Mouse (Mus musculus) frontal cortex, postnatal 14 days (tissue): ENCODE data around the gene Tmod3.
A peak's percentile ranks its signal among the peaks of the same experiment; 100 is the strongest.

ENCODE experiments used
- DNase-seq, 2 experiments: peaks; one replicate each; pipeline ENCODE4 v3.0.0; 2022; ENCODE audit warnings: low spot score in 2 of 2

Gene Tmod3

DNA sequence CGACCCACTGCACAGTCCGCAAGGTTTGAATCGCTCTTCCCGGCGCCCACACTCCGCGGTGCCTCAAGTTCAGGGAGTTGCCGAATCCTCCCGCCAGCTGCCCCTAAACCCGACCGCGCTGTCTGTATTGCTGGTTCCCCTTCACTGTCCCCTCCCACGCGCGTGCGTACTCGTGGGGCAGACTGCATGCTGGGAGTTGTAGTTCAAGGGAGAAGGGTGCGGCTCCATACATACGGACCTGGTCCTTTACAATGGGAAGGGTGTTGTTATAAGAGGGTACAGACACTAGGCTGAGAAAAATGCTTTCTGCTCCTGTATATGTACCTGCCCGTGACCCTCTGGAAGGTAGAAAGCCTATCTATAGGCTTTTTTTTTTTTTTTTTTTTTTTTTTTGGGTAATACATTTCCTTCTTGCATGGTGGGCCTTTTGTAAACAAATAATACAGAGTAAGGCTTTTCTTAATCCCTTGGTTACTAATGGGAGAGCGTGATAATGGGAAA is at the start of gene Tmod3:
Tmod3 (minus strand) TSS at position 146 of the 501 bp plus-strand sequence.
- DNase-seq: peak; percentile 85 to 89

DNA sequence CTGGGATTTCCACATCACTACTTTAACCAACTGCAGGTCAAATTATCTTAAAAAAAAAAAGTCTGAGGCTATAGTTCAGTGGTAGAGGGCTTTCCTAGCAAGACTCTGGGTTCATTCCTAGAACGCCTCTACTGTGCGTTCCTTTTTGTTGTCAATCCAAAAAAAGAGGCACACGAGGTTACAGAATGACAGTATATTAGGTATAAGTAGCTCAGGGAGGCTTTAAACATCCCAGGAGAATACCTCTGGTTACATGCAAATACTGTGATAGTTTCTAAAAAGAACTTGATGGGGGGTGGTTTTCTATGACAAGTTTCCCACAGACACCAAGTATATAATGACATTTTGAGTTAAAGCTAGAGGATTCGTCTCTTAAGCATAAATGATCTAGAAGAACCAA is 48.0 kb upstream of the Tmod3 start:
- DNase-seq: no peak

- DNase-seq: no peak
Measured at GRCm38 (mm10) chr9:75601510-75601909, 42.1 kb upstream of the Tmod3 start.

- no peak for DNase-seq
Measured at GRCm38 (mm10) chr9:75600166-75600934, 40.9 kb upstream of the Tmod3 start.

DNA sequence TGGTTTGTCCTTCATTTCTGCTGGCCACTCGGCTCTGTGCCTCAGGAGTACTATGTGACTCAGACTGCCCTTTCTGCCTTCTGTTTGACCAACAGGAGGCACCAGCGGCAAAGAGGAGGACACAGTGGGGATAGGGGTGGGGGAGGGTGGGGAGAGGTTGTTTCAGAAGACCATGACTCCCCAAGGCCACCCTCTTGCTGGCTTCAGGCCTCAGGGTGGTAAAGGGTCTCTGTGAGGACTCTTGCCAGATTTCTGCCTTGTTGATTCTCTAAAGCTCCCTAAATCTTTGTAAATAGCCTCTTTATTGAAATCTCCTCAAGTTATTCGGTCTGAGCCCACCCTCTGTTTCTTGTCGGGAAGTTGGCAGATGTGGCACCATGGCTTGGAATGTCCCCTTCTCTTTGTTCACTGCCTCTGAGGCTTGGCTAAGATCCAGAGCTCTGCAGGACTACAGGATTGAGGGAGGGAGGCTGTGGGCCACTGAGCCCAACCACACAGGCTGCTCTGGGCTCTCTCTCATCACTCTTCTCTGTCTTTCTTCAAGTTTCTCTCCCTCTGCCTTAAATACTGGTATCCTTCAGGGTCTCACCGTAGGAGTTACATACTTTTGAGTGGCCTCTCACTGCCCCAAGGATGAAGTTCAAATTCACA is 39.9 kb upstream of the Tmod3 start:
- peak; percentile 37 to 56 for DNase-seq

- DNase-seq: no peak
Measured at GRCm38 (mm10) chr9:75597596-75597995, 38.1 kb upstream of the Tmod3 start.

- DNase-seq: no peak
Measured at GRCm38 (mm10) chr9:75597036-75597435, 37.6 kb upstream of the Tmod3 start.

DNA sequence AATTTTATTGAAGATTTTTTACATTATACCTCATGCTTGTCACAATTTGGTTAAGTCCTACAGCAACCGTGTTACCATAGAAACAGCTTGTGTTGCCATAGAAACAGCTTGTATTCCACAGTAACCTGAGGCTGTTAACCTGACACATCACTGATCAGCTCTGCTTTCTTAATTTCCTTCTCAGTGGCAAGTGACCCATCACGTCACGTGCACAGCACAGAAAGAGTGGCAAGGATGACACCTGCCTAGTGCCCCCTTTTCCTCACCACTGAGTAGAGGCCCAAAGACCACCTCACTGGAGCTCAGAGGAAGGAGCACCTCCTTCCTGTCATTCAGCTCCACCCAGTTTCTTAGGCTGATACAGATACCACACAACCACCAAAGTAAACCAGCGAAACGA is 34.0 kb upstream of the Tmod3 start:
- no peak for DNase-seq

GRCm38 (mm10) chr9:75589850-75590790 is 30.7 kb upstream of the Tmod3 start:
- DNase-seq: no peak

GRCm38 (mm10) chr9:75581694-75582350 is 22.4 kb upstream of the Tmod3 start:
- no peak for DNase-seq

DNA sequence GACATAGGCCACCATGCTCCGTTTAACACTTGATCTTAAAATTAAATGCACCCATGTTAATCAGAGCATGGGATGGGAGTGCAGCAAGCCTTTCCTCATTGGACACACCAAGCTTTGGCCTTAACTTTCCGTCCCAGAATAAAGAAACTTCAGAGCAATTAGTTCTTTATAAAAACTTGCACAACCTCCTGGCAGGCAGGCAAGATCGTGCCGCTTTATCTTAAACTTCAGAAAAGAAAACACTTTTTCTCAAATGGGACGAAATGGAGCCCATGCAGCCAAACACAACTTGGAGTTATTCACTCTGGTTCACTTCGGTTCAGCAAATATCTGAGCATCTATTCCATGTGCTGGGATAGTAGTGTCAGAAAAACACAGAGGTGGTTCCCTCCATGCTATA is 19.9 kb upstream of the Tmod3 start:
- no peak for DNase-seq

- no peak for DNase-seq
Measured at GRCm38 (mm10) chr9:75571036-75571942, 11.8 kb upstream of the Tmod3 start.

DNA sequence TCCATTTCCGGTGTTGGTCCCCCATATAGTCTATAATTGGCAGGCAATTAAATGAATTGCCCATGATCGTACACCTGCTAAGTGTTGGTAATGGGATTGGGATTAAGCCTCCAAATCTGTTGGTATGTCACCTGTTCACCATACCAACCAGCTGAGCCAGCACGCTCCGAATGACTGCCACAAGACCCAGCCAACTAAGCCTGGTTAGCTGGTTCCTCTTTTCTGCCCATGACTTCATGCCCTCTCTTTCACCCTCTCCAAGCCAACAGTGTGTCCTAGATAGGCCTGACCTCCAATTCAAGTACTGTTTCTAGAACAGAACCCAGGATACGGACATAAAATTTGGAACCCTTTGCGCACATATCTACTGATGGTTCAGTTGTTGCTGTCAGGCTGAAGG is 8.9 kb upstream of the Tmod3 start:
- DNase-seq: no peak

GRCm38 (mm10) chr9:75564892-75565291 is 5.4 kb upstream of the Tmod3 start:
- DNase-seq: no peak

- no peak for DNase-seq
Measured at GRCm38 (mm10) chr9:75563622-75564021, 4.2 kb upstream of the Tmod3 start.

GRCm38 (mm10) chr9:75563176-75563575 is 3.7 kb upstream of the Tmod3 start:
- no peak for DNase-seq

GRCm38 (mm10) chr9:75561040-75561669 is 1.7 kb upstream of the Tmod3 start:
- no peak for DNase-seq

DNA sequence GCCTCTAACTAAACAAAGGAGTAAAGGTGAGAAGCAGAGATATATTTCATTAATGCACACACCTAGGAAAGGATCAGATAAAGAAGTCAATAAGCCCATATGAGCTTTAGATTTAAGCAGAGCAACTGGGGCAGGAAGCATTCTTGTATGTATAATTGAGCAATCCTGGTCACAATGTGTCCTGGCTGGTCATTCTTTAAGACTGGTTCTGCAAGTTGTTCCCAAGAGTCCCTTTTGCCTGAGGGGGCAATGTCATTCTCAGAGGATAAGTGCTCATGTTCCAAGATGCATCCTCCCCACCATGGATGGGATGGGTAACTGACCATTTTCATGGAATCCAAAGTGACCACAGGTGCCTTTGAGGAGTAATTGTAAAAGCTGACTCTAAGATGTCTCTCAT is 896 bp upstream of the Tmod3 start:
- DNase-seq: no peak

GRCm38 (mm10) chr9:75558812-75559511 is 495 bp downstream of the Tmod3 start:
- no peak for DNase-seq
